Mouse (Mus musculus) bone marrow, adult 2 months (tissue): Measurements from ENCODE around the gene Ostn.

ENCODE experiments used
- CTCF ChIP-seq: fragments of 200-500 bp; IDR thresholded peaks from 2 replicates; pipeline ENCODE4 v1.5.1; 2011; ENCODE audit warnings: low read length, control low read depth; ENCODE audit not compliant: control insufficient read depth, insufficient read depth
- POLR2A ChIP-seq: fragments of 200-500 bp; IDR thresholded peaks from 2 replicates; pipeline ENCODE4 v1.6.1; 2011; ENCODE audit warnings: low read depth, mild to moderate bottlenecking, control low read depth, low read length, borderline replicate concordance; ENCODE audit not compliant: control insufficient read depth

DNA sequence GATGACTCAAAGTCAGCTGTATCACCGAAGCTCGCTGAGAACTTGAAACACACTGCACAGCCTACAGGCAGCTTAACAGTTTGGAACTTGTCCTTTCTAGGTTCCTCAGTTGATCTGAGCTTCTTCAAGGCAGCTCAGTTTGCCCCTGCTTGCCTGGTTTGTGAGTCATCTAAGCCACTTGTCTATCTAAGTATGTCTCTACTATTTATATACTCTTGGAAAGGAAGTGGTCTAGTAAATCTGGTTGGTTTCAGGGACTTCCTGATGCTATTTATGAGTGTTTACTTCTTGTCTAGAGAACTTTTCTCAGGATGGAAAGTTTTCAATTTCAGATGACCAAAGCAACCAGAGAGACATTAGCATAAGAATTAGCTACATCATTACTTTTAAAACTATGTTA is 19.2 kb downstream of the Ostn start:
- TF ChIP-seq CTCF (no peak), POLR2A (no peak)
